Mouse (Mus musculus): ENCODE measurements around the gene 4931414P19Rik. TPM values are rescaled to one million over a fixed set of nuclear protein-coding genes. Genes with fewer than 3 reads are reported as not detected.
"Not testable (repeated sequence)": the region's sequence is repeated elsewhere in the genome, so short reads cannot be mapped to it uniquely, and the experiment has no call there.

4931414P19Rik gene
- total RNA-seq, 2 experiments from 2014 or later = 1.5 to 3.3 TPM

DNA sequence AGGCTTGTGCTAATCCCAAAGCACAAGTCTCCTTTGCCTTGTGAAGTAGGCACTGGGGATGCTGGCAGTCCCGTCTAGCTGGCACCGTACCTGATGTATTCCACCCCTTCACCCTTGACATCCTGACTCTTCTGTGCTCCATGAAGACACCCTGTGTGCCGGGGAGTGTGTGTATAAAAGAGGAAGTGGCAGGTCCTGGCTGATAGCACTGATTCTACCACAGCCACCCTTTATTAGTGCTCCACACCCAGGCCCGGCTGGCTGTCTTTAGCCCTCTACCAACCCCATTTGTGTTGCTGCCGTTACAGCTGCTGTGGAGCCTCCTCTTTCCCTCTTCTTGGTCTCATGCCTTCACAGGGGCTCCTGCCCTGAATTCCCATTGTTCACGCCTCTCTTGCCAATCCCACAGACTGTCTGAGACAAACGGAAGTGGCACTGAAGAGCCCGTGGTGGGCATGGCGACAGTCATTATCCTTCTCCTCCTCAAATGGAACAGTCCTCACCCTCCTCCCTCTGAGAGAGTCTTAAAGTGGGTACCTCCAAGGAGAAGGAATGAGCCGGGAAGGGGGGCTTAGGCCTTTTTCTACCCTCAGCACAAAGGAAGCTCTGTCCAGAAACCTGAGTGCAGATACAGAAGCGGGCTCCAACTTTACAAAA is 24.9 kb upstream of the 4931414P19Rik start:
- intact Hi-C loops (cut with DNase I) = no loop called here
- no peak for DNase-seq

DNA sequence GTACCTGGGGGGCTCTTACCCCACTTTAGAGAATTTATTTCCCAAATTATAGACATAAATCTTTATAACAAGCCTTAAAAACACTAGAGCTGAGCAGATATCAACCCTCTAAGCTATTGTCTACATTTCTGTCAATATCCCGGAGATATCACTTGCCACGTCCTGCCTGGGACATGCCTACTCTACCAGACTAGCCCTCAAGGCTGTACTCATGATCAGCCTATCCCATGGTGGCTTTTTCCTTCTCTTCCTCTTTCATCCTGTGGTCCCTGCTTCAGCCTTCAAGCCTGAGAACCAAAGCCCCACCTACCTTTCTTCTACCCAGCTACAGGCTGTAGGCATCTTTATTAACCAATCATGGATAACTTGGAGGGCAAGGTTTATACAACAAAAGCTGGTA is 24.0 kb upstream of the 4931414P19Rik start:
- no peak for DNase-seq
- intact Hi-C loops (cut with DNase I) = no loop called here

DNA sequence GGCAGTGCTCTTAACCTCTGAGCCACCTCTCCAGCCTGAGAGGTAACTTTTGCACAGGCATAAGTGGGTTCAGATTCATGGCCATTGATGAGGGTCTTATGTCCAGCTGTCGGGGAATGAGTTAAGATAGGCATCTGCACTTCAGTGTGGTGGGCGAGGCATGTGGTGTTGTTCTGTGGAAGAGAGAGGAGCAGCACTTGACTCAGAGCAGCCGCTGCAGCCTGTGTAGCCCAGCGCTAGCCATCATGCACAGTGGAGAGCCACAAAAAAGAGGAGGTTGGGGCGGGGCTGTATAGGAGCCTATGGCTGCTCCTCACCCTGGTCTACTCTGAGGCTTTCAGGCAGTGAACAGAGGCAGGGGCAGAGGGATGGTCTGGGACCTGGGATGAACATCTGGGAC is 22.3 kb upstream of the 4931414P19Rik start:
- intact Hi-C loops (cut with DNase I) = no loop called here
- DNase-seq = no peak

DNA sequence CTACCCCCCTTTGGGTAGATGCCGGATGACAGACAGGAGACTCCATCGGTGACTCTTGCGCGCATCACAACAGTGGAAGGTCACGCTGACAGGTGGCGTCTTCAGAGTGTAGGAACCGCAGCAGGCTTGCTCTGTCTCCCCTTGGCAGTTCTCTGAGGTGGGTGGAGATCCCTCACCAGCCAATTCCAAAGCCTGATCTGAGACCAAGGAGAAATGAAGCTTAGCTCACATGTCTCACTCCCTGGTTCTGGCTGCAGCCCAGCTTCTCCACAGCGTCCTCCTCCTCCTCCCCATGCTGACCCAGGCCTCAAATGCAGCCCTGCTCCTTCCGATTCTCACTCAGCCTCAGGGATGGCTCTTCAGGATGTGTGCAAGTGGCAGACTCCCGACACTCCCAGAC is 19.2 kb upstream of the 4931414P19Rik start:
- DNase-seq = no peak
- intact Hi-C loops (cut with DNase I) = no loop called here

DNA sequence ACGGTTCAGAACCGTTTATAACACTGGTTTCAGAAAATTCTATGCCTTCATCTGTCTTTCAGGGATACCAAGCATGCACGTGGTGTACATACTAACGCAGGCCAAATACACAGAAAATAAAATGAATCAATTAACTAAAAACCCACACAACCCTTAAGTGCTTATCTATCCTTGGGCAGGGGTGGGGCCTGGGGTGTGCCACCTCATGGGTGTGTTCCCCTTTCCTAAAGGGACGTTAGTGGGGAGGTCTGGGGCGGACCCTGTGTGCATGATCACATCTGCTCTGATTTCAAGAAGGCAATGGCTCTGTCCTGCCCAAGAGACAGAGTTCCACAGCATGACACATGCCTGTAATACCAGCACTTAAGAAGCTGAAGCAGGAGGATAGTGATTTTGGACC is 17.5 kb upstream of the 4931414P19Rik start:
- intact Hi-C loops (cut with DNase I) = no loop called here
- DNase-seq = no peak

DNA sequence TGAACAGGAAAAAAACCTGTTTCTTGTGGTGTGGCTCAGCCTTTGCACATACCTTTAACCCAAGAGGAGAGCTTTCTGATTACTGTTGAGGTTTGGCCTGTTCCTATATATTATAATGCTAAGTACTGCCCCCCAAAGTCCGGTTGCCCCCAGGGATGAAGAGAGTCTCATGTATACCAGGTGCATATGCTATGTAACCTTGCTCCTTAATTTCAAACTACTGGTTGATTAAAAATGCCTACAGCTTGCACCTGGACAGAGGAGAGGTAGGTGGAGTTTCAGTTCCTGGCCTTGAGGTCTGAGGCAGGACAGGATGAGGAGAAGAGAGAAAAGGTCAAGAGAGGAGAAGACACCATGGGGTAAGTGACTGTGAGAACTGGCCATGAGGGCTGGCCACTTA is 15.3 kb upstream of the 4931414P19Rik start, which contains the start of gene Psmb11:
TSS of gene Psmb11 (plus strand) at position 301 of the 400 bp plus-strand sequence.
- DNase-seq = no peak
- intact Hi-C loops (cut with DNase I) = no loop called here

DNA sequence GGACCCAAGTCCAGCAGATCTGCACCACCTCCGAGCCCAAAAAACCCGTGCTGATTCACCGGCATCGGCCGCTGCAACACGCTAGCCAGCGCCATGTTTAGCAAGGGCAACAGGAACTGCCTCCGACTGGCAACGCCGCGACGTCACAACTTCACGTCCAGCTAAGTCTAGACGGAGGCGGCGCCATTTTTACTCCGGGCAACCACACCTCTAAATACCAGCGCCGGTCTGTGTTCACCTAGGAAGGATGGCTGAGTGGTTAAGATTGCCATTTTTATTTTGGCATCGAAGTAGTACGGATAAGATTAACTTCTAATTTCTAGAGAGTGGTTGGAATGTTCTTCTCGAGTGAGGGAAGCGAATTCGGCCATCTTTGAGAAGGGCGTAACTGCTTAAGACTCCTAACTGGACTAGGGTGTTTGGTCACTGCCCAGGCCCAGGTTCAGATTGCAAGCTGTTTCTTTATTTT is 12.1 kb upstream of the 4931414P19Rik start, which contains the start of gene Psmb5:
TSS of gene Psmb5 (minus strand) at position 126 of the 469 bp plus-strand sequence.
- intact Hi-C loops (cut with DNase I) = loop anchor here (1.0 kb wide), 1 partner anchor 11 kb away; no protein-coding TSS in a partner anchor
- DNase-seq = peak; percentile 79 to 85

DNA sequence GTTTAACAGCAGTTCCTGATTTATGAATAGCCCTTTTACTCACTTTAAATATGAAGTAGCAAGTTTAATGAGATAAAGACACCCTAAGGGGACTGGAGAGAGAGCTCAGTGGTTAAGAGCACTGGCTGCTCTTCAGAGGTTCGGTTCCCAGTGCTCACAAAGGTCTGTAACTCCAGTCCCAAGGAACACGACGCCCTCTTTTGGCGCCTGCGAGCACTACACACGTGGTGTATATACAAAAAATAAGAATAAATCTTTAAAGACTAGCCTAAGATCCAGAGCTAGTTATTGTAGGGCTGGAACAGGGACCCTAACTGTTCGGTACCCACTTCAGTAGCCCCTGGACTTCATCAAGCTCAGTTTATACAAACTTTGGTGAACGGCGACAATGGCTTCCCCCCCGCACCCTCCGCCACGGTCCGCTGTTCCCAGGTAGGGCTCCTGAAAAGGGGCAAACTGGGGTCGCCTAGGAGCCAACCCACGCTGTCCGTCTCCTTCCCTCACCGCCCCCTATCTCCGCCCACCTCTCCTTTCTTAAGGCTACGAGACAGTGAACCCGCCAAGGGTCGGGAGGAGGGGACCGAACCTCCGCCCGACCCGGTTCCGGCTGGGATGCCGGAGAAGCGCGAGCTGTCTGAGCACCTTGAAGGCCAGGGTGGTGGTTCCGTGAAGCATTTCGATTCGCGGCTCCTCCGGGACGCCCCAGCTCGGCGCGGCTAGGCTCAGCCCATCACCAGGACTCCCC is 11.5 kb upstream of the 4931414P19Rik start:
- no peak for DNase-seq
- intact Hi-C loops (cut with DNase I) = loop anchor here (1.0 kb wide), 1 partner anchor 10 kb away; no protein-coding TSS in a partner anchor

DNA sequence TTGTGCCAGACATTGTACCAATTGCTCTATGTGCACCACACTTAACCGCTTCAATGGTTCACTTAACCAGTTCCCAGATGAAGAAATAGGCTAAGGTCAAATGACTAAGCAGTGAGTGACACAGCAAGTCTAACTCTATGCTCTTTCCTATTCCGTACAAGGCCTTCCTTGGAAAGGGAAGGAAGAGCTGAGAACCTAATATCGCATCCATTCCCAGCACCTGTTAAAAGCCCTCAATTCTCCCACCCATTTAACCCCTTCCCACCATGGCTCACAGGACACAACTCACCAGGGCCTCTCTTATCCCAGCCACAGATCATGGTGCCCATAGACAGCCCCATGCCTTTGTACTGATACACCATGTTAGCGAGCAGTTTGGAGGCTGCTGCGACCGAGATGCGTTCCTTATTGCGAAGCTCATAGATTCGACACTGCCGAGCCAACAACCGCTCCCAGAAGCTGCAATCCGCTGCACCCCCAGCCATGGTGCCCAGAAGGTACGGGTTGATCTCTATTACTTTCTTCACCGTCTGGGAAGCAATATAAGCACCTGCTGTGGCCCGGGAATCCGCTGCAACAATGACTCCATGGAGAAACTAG is 10.5 kb upstream of the 4931414P19Rik start:
- DNase-seq = no peak
- intact Hi-C loops (cut with DNase I) = no loop called here

DNA sequence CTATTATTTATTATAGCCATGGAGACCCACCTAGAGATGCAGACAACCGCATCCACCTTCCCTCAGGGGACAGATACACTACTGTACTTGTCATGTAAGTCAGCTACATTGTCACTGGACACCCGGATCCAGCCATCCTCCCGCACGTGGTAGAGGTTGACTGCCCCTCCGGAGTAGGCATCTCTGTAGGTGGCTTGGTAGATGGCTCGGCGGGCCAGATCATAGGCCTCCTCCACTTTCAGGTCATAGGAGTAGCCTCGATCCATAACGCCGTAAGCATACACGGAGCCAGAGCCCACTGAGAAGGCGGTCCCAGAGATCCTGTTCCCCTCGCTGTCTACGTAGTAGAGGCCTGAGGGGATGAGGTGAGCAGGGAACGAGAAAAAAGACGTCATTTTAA is 8.3 kb upstream of the 4931414P19Rik start:
- not testable (repeated sequence) for DNase-seq
- intact Hi-C loops (cut with DNase I) = loop anchor here (5.0 kb wide), 1 partner anchor 33 kb away; no protein-coding TSS in a partner anchor

DNA sequence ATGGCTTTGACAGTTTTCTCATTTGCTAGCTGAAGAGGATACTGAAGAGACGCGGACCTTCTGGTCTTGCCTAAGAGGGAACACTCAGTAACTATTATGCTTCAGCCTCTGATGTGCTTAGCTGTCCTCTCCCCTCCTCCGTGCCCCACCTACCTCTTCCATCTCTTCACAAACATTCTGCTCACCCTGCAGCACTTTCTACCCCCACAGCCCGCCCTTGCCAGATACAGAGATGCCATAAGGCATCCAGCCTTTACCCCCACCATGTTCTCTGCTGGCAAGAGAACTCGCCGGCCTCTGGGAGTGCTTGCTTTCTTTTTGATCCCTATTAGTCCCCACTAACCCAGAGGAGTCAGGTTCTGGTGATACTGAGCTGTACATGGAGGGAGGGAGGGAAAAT is 4.9 kb upstream of the 4931414P19Rik start:
- intact Hi-C loops (cut with DNase I) = loop anchor here (5.0 kb wide), 1 partner anchor 37 kb away; no protein-coding TSS in a partner anchor
- no peak for DNase-seq

DNA sequence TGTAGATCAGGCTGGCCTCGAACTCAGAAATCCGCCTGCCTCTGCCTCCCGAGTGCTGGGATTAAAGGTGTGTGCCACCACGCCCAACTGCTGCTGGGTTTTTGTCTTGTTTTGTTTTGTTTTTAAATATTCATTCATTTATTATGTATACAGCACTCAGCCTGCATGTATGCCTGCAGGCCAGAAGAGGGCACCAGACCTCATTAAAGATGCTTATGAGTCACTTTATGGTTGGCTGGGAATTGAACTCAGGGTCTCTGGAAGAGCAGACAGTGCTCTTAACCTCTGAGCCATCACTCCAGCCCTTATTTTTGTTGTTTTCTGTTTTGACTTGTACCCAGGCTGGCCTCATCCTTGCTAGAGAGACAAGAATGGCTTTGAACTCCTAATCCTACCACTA is 4.2 kb upstream of the 4931414P19Rik start:
- intact Hi-C loops (cut with DNase I) = loop anchor here (5.0 kb wide), 1 partner anchor 37 kb away; no protein-coding TSS in a partner anchor
- DNase-seq = no peak

DNA sequence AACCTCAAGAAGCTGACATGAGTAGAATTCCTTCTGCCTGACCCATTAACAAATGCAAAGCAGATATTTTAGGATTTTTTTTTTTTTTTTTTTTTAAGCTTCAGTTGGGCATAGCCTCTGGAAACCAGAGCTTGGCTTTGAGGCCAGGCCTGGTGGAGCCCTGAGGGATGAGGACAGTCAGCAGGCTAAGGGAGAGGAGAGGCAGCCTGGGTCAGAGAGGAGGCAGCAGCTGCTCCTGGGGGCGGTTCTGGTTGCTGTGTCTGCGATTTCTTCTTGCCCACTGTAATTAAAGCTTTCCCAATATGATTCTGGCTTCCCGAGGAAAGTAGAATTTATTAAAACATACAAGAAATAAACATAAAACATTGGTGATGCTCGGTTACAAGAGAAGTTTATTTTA is 3.5 kb upstream of the 4931414P19Rik start:
- DNase-seq = no peak
- intact Hi-C loops (cut with DNase I) = no loop called here

DNA sequence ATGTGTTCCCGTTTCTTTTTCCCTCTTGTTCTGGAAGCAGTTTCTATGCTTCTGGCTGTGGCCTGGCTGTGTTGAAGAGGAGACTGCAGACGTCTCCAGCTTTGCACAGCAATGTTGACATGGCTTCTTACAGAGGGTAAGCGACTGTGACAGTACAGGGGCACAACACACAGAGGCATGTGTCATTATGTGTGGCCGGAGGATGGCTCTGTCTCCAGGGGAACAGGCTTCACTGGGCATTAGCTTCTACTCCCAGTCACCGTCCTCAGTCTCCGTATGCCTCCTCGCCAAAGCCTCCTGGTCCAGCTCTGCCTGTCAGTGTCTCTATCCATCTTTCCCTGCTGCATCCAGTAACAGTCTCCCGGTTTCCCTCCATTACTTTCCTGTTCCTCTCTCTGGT is 1.4 kb upstream of the 4931414P19Rik start:
- intact Hi-C loops (cut with DNase I) = loop anchor here (1.0 kb wide), 1 partner anchor 10 kb away; no protein-coding TSS in a partner anchor
- no peak for DNase-seq

DNA sequence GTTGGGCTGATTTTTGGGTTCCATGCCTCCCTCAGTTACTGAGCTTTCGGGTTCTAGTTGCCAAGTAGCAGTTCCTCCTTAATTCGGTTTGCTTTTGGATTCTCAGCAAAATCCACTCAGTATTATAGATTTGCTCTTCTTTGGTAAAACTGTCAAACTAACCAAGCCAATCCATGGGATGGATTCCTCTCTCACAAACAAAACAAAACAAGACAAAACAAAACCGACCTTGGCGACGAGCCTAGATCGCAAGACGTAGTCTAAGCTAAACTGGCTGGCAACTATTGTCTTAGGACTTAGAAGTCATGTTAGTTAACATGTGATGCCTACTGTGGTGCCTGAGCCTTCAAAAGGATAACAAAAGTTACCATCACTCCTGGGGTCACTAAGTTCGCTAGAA is 2.1 kb downstream of the 4931414P19Rik start:
- intact Hi-C loops (cut with DNase I) = no loop called here
- no peak for DNase-seq

DNA sequence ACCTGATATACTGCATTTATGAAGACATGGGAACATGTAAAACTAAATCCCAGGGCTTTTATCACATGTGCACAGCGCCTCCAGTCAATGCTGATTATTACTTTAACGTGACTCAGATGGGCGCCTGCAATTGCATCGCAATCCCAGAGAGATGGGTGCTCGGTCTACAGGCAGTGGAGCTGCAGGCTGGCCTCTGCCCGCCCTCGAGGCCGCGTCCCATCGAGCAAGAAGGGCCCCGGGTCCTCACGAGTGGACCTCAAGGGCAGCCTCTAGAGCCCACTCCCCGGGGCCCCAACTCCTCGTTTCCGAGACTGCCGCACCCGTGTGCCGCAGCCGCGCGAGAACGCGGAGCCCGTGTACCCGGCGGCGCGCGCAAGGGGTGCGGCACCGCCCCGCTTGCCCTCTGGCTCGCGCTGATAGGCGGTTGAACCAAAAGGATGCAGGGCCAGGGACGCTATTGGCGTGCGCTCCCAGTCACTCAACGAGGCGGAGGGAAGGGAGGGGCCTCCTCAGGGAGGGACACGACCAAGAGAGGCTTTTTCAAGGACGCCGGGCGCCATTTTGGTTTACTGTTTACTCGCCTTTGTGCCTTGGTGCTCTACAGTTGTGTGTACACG is 2.6 kb downstream of the 4931414P19Rik start:
- peak; percentile 89 to 95 for DNase-seq
- intact Hi-C loops (cut with DNase I) = no loop called here

DNA sequence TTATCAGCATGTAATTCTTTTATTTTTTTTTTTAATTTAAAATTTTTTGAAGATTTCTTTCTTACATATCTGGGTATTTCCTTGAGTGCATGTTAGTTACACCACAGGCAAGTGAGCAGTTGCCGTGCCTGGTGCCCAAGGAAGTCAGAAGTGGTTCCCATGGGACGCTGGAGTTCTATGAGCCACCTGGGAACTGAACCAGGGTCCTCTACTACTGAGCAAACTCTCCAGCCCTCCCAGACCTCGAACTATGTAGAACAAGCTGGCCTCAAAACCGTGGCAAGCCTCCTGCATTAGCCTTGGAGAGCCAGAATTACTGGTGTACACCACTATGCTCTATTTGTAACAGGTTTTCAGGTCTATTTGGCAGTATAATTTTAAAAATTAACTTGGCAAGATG is 3.2 kb downstream of the 4931414P19Rik start:
- DNase-seq = no peak
- intact Hi-C loops (cut with DNase I) = no loop called here

DNA sequence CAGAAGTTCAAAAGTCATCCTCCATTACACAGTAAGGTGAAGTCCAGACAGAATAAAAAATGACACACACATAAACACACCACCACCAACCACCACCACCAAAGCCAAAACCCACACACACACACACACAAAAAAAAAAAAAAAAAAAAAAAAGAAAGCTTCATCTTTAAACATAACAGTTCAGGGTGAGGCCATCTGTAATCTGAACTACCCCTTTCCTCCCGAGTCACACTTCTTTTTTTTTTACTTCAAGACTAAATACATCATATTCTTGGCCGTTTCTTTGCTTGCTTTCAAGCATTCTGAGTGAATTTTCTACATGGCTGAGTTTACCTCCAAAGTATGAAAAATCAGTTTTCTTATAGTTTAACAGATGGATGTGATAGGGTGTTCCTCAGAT is 4.2 kb downstream of the 4931414P19Rik start:
- no peak for DNase-seq
- intact Hi-C loops (cut with DNase I) = no loop called here

DNA sequence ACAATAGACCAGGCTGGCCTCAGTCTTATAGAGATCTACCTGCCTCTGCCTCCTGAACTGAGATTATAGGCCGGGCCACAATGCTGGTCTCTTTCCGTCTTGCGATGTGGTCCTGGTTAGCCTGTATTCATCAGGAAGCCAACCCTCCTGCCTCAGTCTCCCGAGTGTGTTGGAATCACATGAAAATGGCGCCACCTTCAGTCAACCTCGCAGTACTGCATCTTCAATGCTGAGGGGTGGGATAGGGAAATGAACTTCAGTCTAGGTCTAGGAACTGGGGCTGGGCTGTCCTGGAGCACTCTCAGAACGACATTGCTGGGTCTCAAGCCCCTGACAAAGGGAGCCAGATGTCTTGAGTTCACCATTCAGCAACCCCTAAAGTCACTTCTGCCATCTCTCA is 8.7 kb downstream of the 4931414P19Rik start:
- intact Hi-C loops (cut with DNase I) = no loop called here
- no peak for DNase-seq

DNA sequence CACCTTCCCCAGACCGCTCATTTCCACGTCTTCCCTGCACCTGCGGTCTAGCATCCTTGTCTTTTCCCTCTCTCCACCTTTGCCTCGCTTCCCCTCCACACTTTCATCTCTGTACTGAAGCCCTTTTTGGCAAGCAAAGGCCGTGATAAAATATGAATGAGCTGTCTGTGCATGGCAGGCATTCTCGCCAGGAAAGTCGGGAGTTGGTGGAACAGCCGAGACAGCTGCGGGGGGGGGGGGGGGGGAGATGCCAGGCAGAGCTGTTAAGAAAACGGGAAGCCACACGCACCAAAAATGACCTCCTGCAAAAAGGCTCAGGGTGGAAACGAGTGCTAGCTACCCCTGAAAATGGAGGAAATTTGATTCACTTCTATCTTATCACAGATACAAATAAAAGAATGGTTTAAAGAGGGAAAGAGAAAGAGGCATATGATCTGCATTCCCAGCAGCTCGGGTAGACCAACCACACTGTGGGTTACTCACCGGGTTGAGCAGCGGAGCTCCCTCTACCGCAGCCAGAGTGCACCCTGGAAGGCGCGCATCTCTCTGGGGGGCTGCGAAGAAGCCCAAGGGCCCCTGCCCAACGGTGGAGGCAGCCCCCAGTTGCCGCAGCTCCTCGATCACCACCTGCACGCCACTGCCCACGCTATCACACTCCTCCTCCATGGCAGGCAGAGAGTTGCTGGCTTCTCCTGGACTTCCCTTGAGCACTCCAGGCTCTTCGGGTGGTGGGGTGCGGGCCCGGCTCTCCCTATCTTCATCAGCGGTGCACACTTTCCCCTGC is 11.0 kb downstream of the 4931414P19Rik start:
- DNase-seq = no peak
- intact Hi-C loops (cut with DNase I) = no loop called here

All from gastrocnemius, postnatal 36 days (tissue).